Mouse (Mus musculus) cerebral cortex, adult 2 months (tissue): ENCODE measurements around the gene Efnb1.

Experiments
- WGBS: fragments of 180-500 bp; shearing (Covaris S2); methylation state at CpG from one replicate; pipeline ENCODE4 v1.1.7; 2018; 5-methylcytosine and 5-hydroxymethylcytosine counted together

Gene Efnb1

DNA sequence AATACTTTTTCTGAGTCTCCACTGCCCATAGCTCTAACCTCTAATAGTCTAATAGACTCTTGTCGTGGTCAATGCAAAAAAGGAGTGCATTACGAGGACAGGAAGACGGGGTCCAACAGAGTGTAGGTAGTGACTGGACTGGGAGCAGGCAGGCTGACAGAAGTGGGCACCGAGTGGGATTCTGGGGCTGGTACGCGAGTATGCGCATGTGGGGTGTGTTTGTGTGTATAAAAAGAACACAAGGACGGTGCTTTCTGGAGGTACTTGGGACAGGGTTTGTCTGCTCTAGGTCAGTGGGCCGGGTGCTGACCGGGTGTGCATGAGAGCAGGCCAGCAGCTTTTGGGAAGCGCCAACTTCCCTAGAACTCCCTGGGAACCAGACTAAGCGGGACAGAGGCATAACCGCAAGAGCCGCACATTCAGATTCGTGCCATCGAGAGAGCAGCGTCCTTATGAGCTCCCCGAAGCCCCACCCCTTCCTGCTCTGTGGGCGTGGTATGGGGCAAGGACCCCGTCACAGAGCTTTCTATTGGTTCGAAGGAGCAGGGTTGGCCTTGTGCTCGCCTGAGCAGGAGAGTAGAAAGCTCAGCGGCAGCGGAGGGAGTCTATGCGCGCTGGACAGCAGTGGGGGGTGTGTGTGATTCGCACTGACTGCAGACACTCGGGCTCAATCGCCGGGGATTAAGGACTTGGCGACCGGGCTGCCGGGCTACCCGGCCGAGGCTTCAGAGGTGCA, at the start of gene Efnb1:
Gene Efnb1, plus strand, starts transcription at position 608 of the 736 bp plus-strand sequence.
- 4% methylated on average over 31 of the region's 35 CpGs for WGBS

DNA sequence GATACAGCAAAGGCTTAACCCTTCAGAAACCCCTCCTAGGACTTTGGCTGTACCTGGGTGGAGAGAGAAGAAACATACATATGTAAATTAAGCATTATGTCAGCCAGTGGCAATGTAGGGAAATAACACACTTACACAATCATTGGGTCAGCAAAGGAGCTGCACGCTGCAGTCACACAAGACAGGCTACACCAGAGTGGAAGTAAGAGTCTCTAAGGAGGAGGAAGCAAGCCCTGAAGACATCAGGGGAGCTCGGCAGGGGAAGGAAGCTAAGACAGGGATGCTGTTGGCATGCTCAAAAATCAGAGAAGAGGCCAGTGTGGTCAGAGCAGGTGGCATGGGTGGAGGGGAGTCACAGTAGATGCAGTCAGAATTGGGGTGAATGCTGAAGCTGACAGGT, 43.2 kb upstream of the Efnb1 start:
- WGBS: 70% methylated on average over 2 of the region's 2 CpGs

DNA sequence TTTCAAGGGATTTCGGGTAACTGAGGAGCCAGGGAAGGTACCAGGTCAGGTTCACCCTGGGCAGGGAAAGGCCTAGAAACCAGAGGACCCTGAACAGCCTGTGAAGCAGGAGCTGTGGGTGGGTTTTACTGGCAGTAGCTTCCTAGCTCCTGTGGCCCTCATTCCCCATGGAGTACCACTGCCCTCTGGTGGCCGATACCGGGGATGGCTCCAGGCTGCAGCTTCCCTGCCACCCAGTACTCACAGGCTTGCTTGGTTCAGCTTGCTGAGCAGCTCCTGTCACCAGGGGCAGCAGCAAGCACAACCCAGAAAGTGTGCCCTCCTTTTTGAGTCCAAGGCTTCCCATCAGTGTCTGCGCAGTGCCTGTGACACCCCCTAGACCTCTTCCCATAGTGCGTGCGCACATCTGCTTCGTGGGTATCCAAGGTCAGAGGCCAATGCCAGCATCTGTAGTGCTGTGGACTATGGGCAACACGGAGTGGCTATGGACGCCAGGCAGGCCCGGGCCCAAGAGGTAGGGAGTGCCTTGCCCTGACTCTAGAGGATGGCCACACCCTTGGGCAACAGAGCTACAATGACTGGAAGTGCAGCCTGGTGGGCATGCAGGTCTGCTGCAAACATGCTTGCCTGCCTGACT, 24.7 kb upstream of the Efnb1 start:
- WGBS: 87% methylated on average over 7 of the region's 10 CpGs

DNA sequence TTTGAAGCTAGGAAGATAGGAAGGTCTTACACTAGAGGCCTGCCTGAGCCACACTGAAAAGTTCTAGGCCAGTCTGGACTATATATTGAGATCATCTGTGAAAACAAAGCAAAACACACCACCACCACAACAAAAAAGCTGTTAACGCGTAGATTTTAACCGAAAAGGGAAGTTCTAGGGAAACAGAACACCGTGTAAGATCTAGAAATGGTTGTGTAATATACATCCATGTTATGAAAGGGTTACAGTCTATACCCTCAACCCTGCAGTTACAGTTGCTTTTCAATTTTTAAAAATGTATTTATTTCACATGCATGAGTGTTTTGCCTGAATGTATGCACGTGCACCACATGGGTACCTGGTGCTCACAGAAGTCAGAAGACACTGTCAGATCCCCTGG, 16.4 kb upstream of the Efnb1 start:
- WGBS: 92% methylated on average over 5 of the region's 5 CpGs

DNA sequence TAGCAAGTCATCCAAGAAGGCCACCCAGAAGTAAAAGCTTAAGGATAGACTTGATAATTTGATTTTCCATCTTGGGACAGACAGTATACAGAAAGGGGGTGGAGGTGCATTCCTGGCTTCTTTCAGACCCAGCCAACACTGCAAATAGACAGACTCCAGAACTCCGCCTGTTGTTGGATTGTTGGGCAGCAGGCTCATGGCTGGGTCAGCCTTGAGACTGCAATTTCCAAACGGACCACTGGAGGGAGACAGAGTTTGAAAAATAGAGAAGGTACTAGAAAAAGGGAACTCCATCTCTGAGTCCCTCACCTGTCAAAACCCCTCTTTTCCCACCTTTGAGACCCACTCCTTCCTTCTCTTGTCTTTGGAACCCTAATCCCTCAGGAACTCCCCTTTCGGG, 5.9 kb upstream of the Efnb1 start:
- WGBS: 29% methylated on average over 3 of the region's 3 CpGs

DNA sequence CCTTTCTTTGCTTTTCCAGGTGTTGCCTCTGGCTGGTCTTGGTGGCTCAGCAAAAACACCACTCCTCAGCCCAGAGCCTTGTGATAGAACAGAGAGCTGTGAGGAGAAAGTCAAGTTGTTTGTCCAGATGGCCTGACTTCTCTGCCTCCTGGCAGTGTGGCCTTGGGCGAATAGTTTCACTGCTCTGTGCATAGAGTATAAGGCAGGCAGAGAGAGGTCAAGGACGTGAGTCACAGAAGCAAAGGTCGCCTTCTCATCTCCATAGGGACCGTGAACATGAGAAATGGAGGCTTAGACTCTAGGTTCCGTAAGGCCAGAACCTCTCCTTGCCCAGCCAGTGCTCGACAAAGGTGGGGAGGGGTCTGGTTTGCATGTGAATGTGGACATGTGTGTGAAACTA, 3.4 kb upstream of the Efnb1 start:
- 83% methylated on average over 6 of the region's 6 CpGs for whole genome bisulfite sequencing

DNA sequence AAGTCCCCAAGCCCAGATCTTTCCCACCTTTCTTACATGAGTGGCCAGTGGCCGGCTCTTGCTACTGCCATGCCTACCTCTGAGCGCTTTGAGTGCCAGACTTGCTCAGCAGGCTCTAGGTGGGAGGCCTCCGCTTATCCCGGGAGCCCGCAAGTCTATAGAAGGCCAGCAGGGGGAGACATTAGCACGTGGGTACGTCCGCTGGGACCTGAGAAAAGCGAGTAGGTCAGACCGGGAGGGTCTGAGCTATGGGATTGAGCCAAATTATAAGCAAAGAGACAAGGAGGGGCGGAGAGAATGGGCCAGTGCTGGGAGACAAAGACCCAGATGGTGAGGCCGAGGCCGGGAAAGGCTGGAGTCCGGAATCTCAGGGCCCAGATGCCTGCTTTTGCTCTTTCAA, 1.0 kb upstream of the Efnb1 start:
- WGBS: 7% methylated on average over 14 of the region's 14 CpGs

DNA sequence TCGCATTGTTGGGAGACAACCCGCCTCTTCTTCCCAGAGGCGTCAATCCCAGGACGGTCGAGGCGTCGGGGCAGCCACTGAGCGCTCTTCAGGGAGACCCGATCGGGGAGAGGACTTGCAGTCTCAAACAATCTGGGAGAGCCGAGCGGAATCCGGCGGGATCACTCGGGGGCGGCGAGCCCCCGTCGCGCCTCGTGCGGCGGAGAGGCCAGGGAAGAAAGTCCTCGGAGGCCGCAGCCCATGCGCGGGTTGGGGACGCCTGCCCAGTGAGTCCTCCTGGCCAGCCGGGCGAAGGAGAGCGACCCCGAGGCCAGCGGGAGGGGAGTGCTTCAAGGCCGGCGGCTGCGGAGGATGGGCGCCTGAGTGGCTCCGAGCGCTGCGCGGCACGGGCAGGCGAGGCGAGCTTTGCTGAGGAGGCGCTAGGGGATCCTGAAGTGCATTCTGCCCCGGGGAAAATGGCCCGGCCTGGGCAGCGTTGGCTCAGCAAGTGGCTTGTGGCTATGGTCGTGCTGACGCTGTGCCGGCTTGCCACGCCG, 569 bp downstream of the Efnb1 start:
- 8% methylated on average over 48 of the region's 53 CpGs for WGBS

DNA sequence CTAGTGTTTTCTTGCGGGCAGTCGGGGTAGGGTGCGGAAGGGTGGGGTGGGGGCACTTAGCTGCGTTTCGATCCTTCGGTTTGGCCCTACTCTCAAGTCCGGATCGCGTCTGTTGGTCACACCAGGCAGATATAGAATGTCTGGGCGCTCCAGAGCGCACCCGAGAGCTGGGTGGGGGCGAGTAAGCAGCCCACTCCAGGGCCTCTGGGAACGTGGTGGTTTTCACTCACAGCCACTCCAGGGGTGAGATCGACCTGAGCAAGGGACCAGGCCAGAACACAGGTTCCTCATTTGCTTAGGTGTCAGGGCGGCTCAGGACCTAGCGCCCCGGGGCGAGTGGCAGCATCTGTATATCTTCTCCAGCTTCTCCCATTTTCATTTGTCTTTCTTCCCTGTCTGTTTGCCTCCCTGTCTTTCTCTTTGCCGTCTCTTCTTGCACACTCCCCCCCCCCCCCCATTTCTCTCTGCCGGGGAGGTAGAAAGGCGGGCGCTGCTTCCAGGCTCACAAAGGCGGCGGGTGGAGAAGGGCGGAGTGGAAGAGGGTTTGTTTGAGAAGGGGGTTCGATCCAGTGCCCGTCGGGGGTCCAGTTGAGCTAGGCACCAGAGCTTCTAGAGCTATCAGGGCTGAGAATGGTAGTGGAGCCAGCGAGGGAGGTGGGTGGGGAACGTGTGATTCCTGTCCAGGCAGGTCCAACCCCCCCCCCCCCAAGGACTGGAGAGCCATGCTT, 1.4 kb downstream of the Efnb1 start:
- WGBS: 4% methylated on average over 31 of the region's 31 CpGs

DNA sequence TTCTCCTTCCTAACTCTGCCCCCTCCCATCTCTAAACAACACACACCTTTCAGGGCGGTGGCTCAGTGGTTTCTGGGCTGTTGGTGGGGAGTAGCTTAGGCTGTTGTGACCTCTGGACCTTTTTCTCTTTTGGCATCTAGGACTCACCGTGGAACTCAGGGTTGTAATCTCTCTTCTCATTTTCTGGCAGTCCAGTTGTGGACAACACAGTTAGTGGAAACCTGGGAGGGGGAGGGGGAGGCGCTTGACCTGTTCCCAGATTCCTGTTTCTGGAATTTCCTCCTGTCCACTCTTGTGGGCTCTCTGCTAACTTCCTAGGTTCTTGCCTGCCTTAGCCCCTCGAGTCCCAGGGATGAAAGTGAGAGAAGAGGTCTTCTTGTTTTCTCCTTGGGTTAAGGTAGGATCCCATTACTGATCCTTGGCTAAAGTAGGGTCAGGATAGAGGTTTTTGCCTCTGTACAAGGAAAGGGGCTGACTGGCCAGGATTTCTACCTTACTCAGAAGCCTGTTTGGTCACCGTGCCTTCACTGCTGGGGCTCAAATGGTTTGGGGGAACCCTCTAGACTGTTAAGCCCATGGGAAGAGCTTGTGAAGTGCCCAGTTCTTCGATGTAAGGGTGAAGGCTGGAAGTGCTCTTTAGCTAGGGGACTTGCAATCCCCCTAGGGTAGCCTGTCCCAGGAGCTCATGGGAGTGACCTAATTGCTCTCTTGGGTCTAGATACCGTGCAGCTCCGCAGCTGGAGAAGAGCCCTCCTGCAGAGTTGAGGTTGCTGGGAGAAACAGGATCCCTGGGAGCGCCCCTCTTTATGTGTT, 2.2 kb downstream of the Efnb1 start:
- 26% methylated on average over 9 of the region's 9 CpGs for WGBS

DNA sequence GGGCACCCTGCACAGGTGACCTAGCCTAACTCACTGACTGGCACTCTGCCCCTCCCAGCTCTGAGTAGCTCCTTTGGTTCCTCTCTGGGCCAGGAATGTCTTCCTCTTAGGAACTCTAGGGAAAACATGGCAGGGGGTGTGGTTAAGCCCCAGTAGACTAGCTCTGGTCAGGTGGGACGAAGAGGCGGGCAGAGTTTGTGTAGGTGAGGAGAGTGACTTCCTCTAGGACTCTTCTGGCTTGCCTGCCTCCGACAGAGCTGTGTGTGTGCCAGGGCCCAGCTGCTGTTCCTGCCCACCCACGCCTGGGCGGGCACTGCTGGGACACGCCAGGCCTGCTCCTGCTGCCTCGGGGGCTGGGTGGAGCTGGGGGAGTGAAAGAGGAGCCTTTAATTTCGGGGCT, 5.1 kb downstream of the Efnb1 start:
- 44% methylated on average over 8 of the region's 8 CpGs for WGBS

DNA sequence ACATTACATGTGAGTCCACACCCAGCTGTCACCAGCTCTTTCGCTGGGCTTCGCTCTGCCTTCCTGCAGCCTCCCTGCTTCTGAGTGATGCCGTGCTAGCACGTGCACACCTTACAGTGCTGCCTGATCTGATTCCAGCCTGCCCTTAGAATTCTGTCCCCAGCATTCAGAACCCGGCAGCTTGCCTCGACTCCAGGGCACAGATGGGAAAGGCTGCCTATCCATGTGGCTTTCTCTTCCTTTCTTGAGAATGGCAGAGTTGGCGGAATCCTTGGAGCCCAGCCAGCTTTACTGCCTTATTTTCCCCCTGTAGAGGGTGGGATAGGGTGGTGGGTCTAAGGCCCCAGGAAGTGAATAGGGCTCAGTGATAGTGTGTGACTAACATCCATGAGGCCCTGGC, 9.6 kb downstream of the Efnb1 start:
- WGBS: 59% methylated on average over 7 of the region's 7 CpGs

DNA sequence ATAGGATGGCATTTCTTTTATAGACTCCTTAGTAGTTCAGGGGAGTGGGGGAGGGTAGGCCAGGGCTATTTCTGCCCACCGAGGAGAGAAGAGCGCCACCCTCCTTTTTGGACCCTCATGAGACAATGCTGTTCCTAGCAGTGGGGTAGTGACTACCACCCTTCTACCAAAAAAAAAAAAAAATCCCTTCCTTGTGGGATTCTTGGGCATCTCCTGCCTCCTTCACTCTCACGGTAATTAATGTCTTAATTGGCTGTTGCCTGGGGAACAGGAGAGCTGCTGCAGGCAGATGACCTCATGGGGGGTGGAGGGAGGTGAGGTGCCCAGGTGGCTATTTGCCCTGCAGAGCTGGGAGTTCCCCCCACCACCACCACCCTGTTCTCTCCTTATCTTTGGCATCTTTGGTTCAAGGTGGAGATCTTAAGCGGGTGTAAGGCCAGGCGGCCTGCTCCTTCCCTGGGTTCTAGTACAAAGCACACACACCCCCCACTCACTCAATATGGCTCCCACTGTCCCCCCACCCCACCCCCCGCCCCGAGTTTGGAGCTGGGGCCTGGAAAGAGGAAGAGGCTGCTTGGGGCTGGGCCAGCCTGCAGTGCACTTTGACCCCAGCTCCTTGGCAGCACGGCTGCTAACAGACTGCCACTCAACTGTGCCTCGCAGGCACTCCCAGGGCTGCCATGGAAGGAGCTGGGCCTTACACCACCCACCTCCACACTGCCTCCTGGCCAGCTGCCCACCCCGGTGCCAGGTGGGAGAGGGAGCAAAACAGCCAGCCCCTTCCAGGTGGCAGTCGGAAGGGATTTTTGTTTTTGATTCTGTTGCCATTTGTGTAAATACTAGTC, 12.4 kb downstream of the Efnb1 start:
- 52% methylated on average over 11 of the region's 11 CpGs for WGBS

DNA sequence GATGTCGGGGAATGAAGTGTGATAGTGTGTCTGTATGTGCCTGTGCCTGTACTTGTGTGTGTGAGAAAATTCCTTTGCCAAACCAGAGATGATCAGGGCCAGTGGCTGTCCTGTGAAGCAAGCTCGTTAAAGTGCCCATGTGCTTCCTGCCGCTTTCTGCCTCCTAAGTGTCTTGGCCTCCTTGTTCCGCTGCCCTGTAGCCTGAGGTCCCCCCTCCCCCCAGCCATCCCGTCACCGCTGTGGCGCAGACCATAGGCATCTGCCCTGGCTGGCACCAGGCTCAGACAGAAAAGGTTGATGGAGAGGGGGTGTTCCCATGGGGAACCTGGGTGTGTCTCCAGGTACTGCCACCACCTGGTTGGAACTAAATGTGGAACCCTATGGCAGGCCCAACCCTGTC, 13.1 kb downstream of the Efnb1 start:
- WGBS: 76% methylated on average over 7 of the region's 7 CpGs

DNA sequence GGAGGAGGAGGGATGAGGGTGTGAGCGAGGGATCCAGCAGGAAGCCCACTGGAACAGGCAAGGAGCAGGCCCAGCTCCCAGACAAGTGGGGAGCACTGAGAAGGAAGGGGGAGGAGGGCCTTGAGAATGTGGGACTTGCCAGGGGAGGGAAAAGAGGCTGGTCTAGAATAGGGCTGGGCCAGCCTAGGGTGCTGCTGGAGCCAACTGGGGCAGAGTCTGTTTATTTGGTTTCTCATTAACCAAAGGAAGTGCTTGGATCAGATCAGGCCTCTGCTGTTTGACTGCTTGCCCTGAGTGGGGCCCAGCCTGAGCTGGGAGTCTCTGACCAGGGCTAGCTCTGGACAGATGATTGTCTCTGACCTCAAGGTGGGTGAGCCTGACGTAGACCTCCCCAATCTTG, 14.0 kb downstream of the Efnb1 start:
- 55% methylated on average over 2 of the region's 2 CpGs for WGBS

DNA sequence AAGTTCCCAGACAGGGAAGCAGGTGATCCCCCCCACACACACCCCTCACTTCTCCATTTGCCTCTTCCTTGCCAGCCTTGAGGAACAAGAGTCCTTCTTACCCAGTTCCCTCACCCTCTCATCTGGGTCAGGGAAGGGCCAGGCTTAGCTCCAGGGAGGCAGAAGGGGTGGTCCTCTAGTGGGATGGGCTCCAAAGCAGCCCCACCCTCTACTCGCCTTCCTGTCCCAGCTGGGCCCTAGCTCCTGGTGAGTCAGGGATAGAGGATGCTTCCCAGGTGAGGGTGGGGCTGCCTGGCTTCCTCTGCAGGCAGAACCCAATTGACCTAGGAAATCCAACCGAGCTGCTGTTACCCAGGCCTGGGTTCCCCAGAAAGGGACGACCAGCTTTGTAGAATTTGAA, 14.8 kb downstream of the Efnb1 start:
- WGBS: 70% methylated on average over 3 of the region's 3 CpGs

DNA sequence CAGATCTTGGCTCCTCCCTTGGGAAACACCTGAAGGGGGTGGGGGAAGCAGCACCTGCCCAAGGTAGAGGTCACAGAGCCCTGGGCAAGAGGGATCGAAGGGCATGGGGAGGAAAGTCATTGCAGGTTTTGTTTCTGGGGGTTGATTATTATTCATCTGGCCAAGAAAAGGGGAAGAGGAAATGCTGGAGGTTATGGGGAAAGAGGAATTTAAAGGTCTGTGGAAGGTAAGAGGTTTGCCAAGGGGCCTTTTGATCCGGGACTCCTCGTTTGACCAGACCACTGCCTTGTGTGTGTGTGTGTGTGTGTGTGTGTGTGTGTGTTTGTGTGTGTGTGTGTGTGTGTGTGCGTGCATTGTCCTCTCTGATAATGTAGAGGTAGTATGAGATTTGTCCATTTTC, 15.5 kb downstream of the Efnb1 start:
- WGBS: 80% methylated on average over 4 of the region's 4 CpGs

DNA sequence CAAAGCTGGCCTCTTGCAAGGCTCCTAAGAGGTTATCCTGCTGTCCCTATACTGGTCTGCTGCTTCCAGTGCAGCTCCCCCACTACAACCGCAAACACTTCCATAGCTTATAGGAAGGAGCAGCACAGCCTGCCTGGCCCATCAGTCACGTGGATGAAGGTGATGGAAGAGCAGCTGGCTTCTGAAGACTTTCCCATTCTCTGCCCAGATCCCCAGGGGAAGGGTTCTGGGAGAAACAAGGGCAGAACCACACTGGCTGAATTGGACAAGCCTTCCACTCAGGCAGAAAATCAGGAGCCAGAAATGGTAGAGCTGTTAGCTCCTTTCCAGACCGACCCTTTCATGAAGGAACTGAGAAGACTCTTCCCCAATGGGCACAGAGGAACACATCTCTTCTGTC, 16.2 kb downstream of the Efnb1 start:
- WGBS: 69% methylated on average over 3 of the region's 3 CpGs

DNA sequence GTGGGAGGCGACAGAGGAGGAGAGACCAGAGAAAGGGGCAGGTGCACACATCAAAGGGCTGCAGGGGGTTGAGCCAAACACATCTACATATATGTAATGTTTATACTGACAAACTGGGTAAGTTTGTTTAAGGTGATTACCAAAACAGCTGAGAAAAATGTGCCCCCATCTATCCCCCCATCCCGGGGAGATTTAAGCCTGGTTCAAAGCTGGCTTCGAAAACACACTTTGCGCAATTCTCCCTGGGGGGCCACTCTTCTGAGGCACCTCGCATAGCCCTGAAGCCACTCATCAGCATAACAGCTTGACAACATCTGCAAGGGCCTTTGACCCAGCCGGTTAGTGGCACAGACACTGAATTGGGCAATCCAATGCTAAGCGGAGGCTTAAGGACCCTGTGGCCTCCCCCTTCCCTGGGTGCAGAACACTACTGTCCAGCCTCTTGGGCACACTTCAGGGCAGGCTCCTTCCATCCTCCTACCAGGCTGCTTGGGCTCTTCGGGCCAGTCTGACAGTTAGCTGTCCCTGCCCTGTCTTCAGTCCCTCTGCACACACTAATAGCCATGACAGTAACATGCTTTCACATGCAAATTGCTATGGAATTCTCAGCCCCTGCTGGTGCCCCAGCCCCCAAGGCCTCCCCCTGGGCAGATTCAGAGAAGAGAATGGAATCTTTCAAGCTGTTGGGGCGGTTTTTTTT, 16.8 kb downstream of the Efnb1 start:
- 68% methylated on average over 9 of the region's 9 CpGs for WGBS

DNA sequence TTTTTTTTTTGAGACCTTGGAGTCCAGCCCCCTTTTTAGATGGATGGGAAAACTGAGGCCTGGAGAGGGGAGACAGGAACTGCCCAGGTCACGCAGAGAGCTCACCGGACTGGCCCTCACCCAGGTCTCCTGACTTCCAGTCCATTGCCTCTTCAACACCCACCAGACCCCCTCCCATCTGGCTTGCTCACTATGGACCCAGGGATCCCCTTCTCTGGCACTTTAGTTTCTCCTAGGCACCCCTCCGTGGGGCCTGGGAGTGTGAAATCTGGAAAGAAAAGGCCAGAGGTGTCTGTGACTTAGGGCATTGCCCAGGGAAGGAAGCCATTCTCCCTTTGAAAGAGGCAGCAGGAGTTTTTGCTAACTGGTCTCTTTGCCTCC, 17.3 kb downstream of the Efnb1 start:
- WGBS: 69% methylated on average over 1 of the region's 3 CpGs
